Mouse (Mus musculus): ENCODE data around the gene Gpkow. TPM values are rescaled to one million over a fixed set of nuclear protein-coding genes. Genes with fewer than 3 reads are reported as not detected.

Gpkow gene
- total and polyA plus RNA-seq, 3 experiments: 9.3 to 32.2 (median 14.6) TPM

DNA sequence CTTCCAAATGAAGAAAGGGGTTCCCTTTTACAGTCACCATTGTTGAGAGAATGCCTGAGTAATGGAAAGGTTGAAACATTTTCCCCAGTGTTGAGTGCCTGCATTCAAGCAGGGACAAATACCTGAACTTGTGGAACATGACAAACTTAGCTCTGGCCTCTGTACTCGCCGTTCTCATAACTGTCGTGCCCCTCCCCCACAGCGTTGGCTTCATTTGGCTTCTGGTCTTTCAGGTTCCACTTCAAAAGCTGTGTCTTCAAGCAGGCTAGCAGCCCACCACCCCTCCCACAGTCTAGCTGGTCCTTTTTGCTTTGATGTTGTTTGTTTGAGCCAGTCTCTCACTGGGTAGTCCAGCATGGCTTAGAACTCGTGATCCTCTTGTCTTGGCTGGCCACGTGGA lies 24.2 kb upstream of the Gpkow start (continued):
- TF ChIP-seq EP300 (IDR thresholded peaks at IDR 0.05; ENCODE audit: low read length) (no peak), RCOR1 (conservative IDR thresholded peaks at IDR 0.05; ENCODE audit: low read depth, low read length) (no peak), NELFE (IDR thresholded peaks at IDR 0.05; ENCODE audit: low read depth, low read length) (no peak)

GRCm38 (mm10) chrX:7673578-7674281 lies 23.2 kb upstream of the Gpkow start:
- H3K4me3 ChIP-seq (replicated peaks in 1 of 3; ENCODE audit: low read depth in 2 of 3, low read length in 2 of 3, poor library complexity in 1 of 3): peak overlapping the region in 2 of 3 experiments; percentile 5 to 27
- peaks cover 15% of the 10 kb centered on the region for H3K79me2 ChIP-seq (replicated peaks; ENCODE audit: control insufficient read depth, extremely low read depth, insufficient read depth, poor library complexity, severe bottlenecking)
- H3K9ac ChIP-seq (ENCODE audit: insufficient read depth, low read depth): peak overlapping the region; percentile 89; the same call in 1 of the 2 replicates
- dilution Hi-C loops (cut with MboI; ENCODE audit: extremely low pct_ligation_motif_present, extremely low pct_unique_long_range_greater_than_20kb, low sequenced_read_pairs): no loop called here
- H3K27ac ChIP-seq (ENCODE audit: insufficient read depth, low read depth): peak overlapping the region; percentile 77
- DNase-seq (ENCODE audit: extremely low read depth): peak; percentile 92
- no peaks in the 10 kb centered on the region for H3K27me3 ChIP-seq (replicated peaks)
- peaks cover 8 to 18% of the 10 kb centered on the region in 2 experiments; a peak in 3 of 4 replicates for H3K4me1 ChIP-seq (ENCODE audit: control insufficient read depth in 1 of 2, insufficient read depth in 2 of 2)
- H3K36me3 ChIP-seq (replicated peaks in 1 of 2; ENCODE audit: control insufficient read depth in 1 of 2, insufficient read depth in 1 of 2, low read length in 1 of 2): peaks cover 6 to 7% of the 10 kb centered on the region in 2 experiments
- H3K4me2 ChIP-seq (ENCODE audit: insufficient read depth, low read depth, poor library complexity, severe bottlenecking): peak overlapping the region; percentile 72
- in situ Hi-C loops (cut with MboI; ENCODE audit: low pct_ligation_motif_present, low pct_unique_long_range_greater_than_20kb, low sequenced_read_pairs): no loop called here
- no peaks in the 10 kb centered on the region for H3K9me3 ChIP-seq (replicated peaks; ENCODE audit: low read length)
- TF ChIP-seq CHD2 (IDR thresholded peaks at IDR 0.05; ENCODE audit: low read length) (peak; percentile 97), KAT2A (IDR thresholded peaks at IDR 0.05; ENCODE audit: insufficient replicate concordance, low read length) (no peak), PAX5 (IDR thresholded peaks at IDR 0.05; ENCODE audit: low read length) (no peak), MEF2A (IDR thresholded peaks at IDR 0.05; ENCODE audit: borderline replicate concordance, low read depth, low read length) (peak; percentile 28; the same call in 1 of the 2 replicates), USF1 (IDR thresholded peaks at IDR 0.05; ENCODE audit: low read depth, low read length) (peak; percentile 45; the same call in 1 of the 2 replicates), HCFC1 (IDR thresholded peaks at IDR 0.05; ENCODE audit: low read depth, low read length) (no peak), RAD21 (IDR thresholded peaks at IDR 0.05; ENCODE audit: low read depth, low read length) (no peak), MYC (IDR thresholded peaks at IDR 0.05; ENCODE audit: low read depth, low read length) (0 out of 2 replicates have a peak, but pooled peaks have one; percentile 30), SMC3 (IDR thresholded peaks at IDR 0.05; ENCODE audit: low read depth, low read length) (no peak), EP300 (IDR thresholded peaks at IDR 0.05; ENCODE audit: low read length) (peak; percentile 75), MAZ (IDR thresholded peaks at IDR 0.05; ENCODE audit: low read depth, low read length) (peak; percentile 91), NELFE (IDR thresholded peaks at IDR 0.05; ENCODE audit: low read depth, low read length) (no peak), ZC3H11A (IDR thresholded peaks at IDR 0.05; ENCODE audit: low read depth, low read length) (no peak), SIN3A (IDR thresholded peaks at IDR 0.05; ENCODE audit: low read length) (peak; percentile 71; the same call in 1 of the 2 replicates), BHLHE40 (IDR thresholded peaks at IDR 0.05; ENCODE audit: low read depth, low read length) (peak; percentile 77), USF2 (conservative IDR thresholded peaks at IDR 0.05; ENCODE audit: low read depth, low read length) (peak; percentile 28; the same call in 1 of the 2 replicates), NRF1 (IDR thresholded peaks at IDR 0.05; ENCODE audit: low read depth, low read length) (no peak), JUND (conservative IDR thresholded peaks at IDR 0.05; ENCODE audit: low read depth, low read length) (peak; percentile 54; the same call in 1 of the 2 replicates), UBTF (IDR thresholded peaks at IDR 0.05; ENCODE audit: low read depth, low read length) (no peak), POLR2A (IDR thresholded peaks at IDR 0.05; ENCODE audit: low read depth, low read length) (no peak; the same call in 1 of the 2 replicates), MXI1 (IDR thresholded peaks at IDR 0.05; ENCODE audit: low read depth, low read length) (no peak), JUN (IDR thresholded peaks at IDR 0.05; ENCODE audit: insufficient read depth, low read depth, low read length) (no peak; the same call in none of the 2 replicates), MAX (IDR thresholded peaks at IDR 0.05; ENCODE audit: low read length) (peak; percentile 75), POLR2AphosphoS2 (IDR thresholded peaks at IDR 0.05; ENCODE audit: low read depth, low read length) (no peak), CHD1 (IDR thresholded peaks at IDR 0.05; ENCODE audit: low read depth, low read length) (no peak), ZMIZ1 (IDR thresholded peaks at IDR 0.05; ENCODE audit: low read depth, low read length) (no peak), MAFK (IDR thresholded peaks at IDR 0.05; ENCODE audit: insufficient replicate concordance, low read length) (0 out of 2 replicates have a peak, but pooled peaks have one; percentile 18), TCF12 (IDR thresholded peaks at IDR 0.05; ENCODE audit: low read depth, low read length) (peak; percentile 88), E2F4 (IDR thresholded peaks at IDR 0.05; ENCODE audit: insufficient replicate concordance, low read depth, low read length) (no peak), GABPA (IDR thresholded peaks at IDR 0.05; ENCODE audit: insufficient replicate concordance, low read depth, low read length) (no peak), TBP (conservative IDR thresholded peaks at IDR 0.05; ENCODE audit: low read depth, low read length) (peak; percentile 46; the same call in 1 of the 2 replicates), ELF1 (IDR thresholded peaks at IDR 0.05; ENCODE audit: low read depth, low read length) (peak; percentile 27; the same call in 1 of the 2 replicates), ETS1 (conservative IDR thresholded peaks at IDR 0.05; ENCODE audit: low read depth, low read length) (peak; percentile 87), ZNF384 (IDR thresholded peaks at IDR 0.05; ENCODE audit: low read depth, low read length) (peak; percentile 66), IRF4 (IDR thresholded peaks at IDR 0.05; ENCODE audit: low read depth, low read length) (peak; percentile 90)

Data from CH12.LX (cell line).